Mouse (Mus musculus): Measurements from ENCODE around the gene Zfp536.

Zfp536 gene

GRCm38 (mm10) chr7:37773312-37773702 is at the start of gene Zfp536:
Gene Zfp536, minus strand, starts transcription at chr7:37773641.
- DNase-seq, result no peak

GRCm38 (mm10) chr7:37820670-37821301 is 47.3 kb upstream of the Zfp536 start:
- DNase-seq, result no peak

- DNase-seq, result no peak
These were observed 45.3 kb upstream of the Zfp536 start for GRCm38 (mm10) chr7:37818631-37819340.

GRCm38 (mm10) chr7:37816901-37817300 is 43.5 kb upstream of the Zfp536 start:
- DNase-seq, result no peak

GRCm38 (mm10) chr7:37814844-37815406 is 41.5 kb upstream of the Zfp536 start:
- DNase-seq, result no peak

GRCm38 (mm10) chr7:37813676-37814075 is 40.2 kb upstream of the Zfp536 start:
- no peak for DNase-seq

- peak; percentile 36 for DNase-seq
These were observed 36.5 kb upstream of the Zfp536 start for GRCm38 (mm10) chr7:37809908-37810307.

GRCm38 (mm10) chr7:37809001-37809400 is 35.6 kb upstream of the Zfp536 start:
- no peak for DNase-seq

- no peak for DNase-seq
These were observed 27.7 kb upstream of the Zfp536 start for GRCm38 (mm10) chr7:37801160-37801559.

- DNase-seq, result no peak
These were observed 15.3 kb upstream of the Zfp536 start for GRCm38 (mm10) chr7:37788721-37789120.

- no peak for DNase-seq
These were observed 2.1 kb upstream of the Zfp536 start for GRCm38 (mm10) chr7:37775502-37775901.

GRCm38 (mm10) chr7:37774463-37774970 is 1.1 kb upstream of the Zfp536 start:
- DNase-seq, result no peak

- no peak for DNase-seq
These were observed 465 bp upstream of the Zfp536 start for GRCm38 (mm10) chr7:37773906-37774305.

GRCm38 (mm10) chr7:37772376-37773311 is 797 bp downstream of the Zfp536 start:
- DNase-seq, result no peak

GRCm38 (mm10) chr7:37771491-37772375 is 1.7 kb downstream of the Zfp536 start:
- DNase-seq, result no peak

- peak; percentile 75 for DNase-seq
These were observed 2.9 kb downstream of the Zfp536 start for GRCm38 (mm10) chr7:37770400-37771050.

- DNase-seq, result no peak
These were observed 3.7 kb downstream of the Zfp536 start for GRCm38 (mm10) chr7:37769526-37770399.

GRCm38 (mm10) chr7:37769004-37769403 is 4.4 kb downstream of the Zfp536 start:
- no peak for DNase-seq

- DNase-seq, result no peak
These were observed 5.0 kb downstream of the Zfp536 start for GRCm38 (mm10) chr7:37768310-37768940.

GRCm38 (mm10) chr7:37758886-37759285 is 14.6 kb downstream of the Zfp536 start:
- no peak for DNase-seq
